Mouse (Mus musculus): Measurements from ENCODE around the gene Gm3752. TPM values are rescaled to one million over a fixed set of nuclear protein-coding genes. Genes with fewer than 3 reads are reported as not detected.
"Not testable (repeated sequence)": the region's sequence is repeated elsewhere in the genome, so short reads cannot be mapped to it uniquely, and the experiment has no call there.

Gm3752 gene
- polyA plus RNA-seq (2016; fragmentation: Nextera tagmentation; extraction: Ambion mirVana), result 1.2 and 3.0 TPM in 2 replicates

- H3K36me3 ChIP-seq; H3K9me3 ChIP-seq (replicated peaks); H3K4me3 ChIP-seq; H3K27me3 ChIP-seq (ENCODE audit: low read depth, poor library complexity, severe bottlenecking); DNase-seq (ENCODE audit: low spot score); H3K4me1 ChIP-seq; H3K27ac ChIP-seq (replicated peaks): not testable (repeated sequence)
- 89% methylated on average over 1 of the region's 3 CpGs for WGBS
Observed at GRCm38 (mm10) chr14:7483662-7484061, at the start of gene Gm3752. Gene Gm3752, minus strand, starts transcription at chr14:7483762.

DNA sequence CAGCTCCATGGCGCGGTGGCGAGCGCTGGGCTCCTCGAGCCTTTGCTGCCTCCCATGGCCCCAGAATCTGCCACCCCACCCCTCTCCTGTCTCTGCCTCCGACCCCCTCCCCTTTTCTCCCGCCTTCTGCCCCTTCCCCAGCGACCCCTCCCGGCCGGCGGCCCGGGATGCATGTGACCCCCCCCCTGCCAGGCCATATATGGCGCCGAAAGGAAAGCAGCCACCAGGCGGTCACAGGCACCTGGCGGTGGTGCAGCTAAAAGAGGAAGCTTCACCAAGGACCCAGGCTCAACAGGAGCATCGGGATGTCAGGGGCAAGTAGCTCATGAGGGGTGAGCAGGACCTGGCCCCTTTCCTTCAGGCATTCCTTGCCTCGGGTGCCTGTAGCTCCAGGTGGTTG is 5.2 kb upstream of the Gm3752 start:
- Histone ChIP-seq H3K4me3 (peak overlapping the region; percentile 54), H3K27ac (replicated peaks) (peak overlapping the region; percentile 77)
- H3K9me3 ChIP-seq (replicated peaks); H3K4me1 ChIP-seq; H3K36me3 ChIP-seq; H3K27me3 ChIP-seq (ENCODE audit: low read depth, poor library complexity, severe bottlenecking): not testable (repeated sequence)
- peak; percentile 37 for DNase-seq (ENCODE audit: low spot score)
- WGBS, result 0% methylated on average over 11 of the region's 18 CpGs

DNA sequence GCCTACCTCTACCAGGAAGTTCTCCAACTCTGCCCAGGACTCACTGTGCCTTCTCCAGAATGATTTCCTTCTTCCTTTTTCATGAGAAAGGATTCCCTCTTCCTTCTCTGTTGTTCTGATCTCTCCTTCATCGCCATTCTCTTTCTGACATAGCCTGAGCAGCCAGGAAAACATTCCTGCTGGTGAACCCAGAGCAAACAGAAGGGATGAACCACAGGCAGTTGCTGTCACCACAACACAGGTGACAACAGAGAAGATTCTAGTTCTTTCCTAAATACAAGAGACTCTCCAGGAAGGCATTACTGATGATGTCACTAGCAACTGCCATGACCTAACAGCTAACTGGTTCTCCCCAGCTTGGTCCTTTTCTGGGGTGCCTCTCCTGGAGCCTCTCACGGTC is 32.7 kb downstream of the Gm3752 start, which contains the start of gene Gm3755:
Gene Gm3755 (minus strand): TSS at position 101 of the 400 bp plus-strand sequence.
- not testable (repeated sequence) for H3K27me3 ChIP-seq (ENCODE audit: low read depth, poor library complexity, severe bottlenecking); H3K4me3 ChIP-seq; DNase-seq (ENCODE audit: low spot score); H3K36me3 ChIP-seq; H3K9me3 ChIP-seq (replicated peaks); H3K4me1 ChIP-seq; H3K27ac ChIP-seq (replicated peaks)
- no CpG with 5 or more reads among the region's 2 CpGs for WGBS

DNA sequence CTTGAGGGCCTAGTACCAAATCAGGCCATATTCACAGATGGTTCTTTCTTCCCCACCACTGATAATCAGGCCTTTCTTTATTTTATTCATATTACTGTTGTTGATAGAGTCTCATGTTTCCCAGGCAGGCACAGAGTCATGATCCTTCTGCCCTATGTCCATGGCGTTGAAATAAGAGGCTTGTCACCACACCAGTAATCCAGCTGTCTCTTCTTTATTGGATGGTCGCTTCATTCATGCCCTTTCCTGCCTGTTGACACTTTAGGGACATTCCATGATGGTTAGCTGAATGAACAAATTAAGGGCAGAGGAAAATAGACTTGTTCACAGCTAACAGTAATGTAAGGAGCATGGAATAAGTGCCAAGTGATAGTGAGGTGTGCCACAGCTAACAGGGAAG is 61.1 kb downstream of the Gm3752 start:
- H3K27ac ChIP-seq (replicated peaks); H3K4me3 ChIP-seq; H3K9me3 ChIP-seq (replicated peaks); H3K27me3 ChIP-seq (ENCODE audit: low read depth, poor library complexity, severe bottlenecking); DNase-seq (ENCODE audit: low spot score); H3K4me1 ChIP-seq; H3K36me3 ChIP-seq: not testable (repeated sequence)
- WGBS, result 83% methylated on average over 2 of the region's 2 CpGs

Other genes starting within 250 kb of the Gm3752 start
- gene Gm3727, start 219.0 kb downstream of the Gm3752 start, polyA plus RNA-seq (2016; fragmentation: Nextera tagmentation; extraction: Ambion mirVana), result not detected in 2 replicates
- gene Gm3739, start 168.7 kb downstream of the Gm3752 start, polyA plus RNA-seq (2016; fragmentation: Nextera tagmentation; extraction: Ambion mirVana), result 1.7 and 1.9 TPM in 2 replicates
- not detected in 2 replicates for gene Gm5797, start 151.4 kb downstream of the Gm3752 start, polyA plus RNA-seq (2016; fragmentation: Nextera tagmentation; extraction: Ambion mirVana)
- gene Gm8374, start 118.6 kb downstream of the Gm3752 start, polyA plus RNA-seq (2016; fragmentation: Nextera tagmentation; extraction: Ambion mirVana), result not detected in 2 replicates
- not detected in 2 replicates for gene Gm3755, start 32.8 kb downstream of the Gm3752 start, polyA plus RNA-seq (2016; fragmentation: Nextera tagmentation; extraction: Ambion mirVana)
- 0.61 and 1.0 TPM in 2 replicates for gene Gm3558, start 84.8 kb upstream of the Gm3752 start, polyA plus RNA-seq (2016; fragmentation: Nextera tagmentation; extraction: Ambion mirVana)
- not detected in 2 replicates for gene Gm10338, start 111.8 kb upstream of the Gm3752 start, polyA plus RNA-seq (2016; fragmentation: Nextera tagmentation; extraction: Ambion mirVana)
- gene Gm10128, start 160.2 kb upstream of the Gm3752 start, polyA plus RNA-seq (2016; fragmentation: Nextera tagmentation; extraction: Ambion mirVana), result not detected in 2 replicates